Mouse (Mus musculus): ENCODE results near the gene Uchl4.
A peak's percentile ranks its signal among the peaks of the same experiment; 100 is the strongest.

Uchl4 gene

GRCm38 (mm10) chr9:64274919-64275318 is 39.9 kb downstream of the Uchl4 start:
- no peak for DNase-seq (ENCODE audit: low spot score)

- peak; percentile 6 for DNase-seq (ENCODE audit: low spot score)
These were observed 42.7 kb downstream of the Uchl4 start for GRCm38 (mm10) chr9:64277706-64278105.

GRCm38 (mm10) chr9:64278665-64279310 is 43.8 kb downstream of the Uchl4 start:
- no peak for DNase-seq (ENCODE audit: low spot score)

GRCm38 (mm10) chr9:64281105-64281780 is 46.2 kb downstream of the Uchl4 start, which contains the start of gene Tipin:
Tipin (plus strand) TSS chr9:64281581.
- DNase-seq (ENCODE audit: low spot score): peak; percentile 93

- DNase-seq (ENCODE audit: low spot score): no peak
These were observed 46.8 kb downstream of the Uchl4 start for GRCm38 (mm10) chr9:64281781-64282178.

GRCm38 (mm10) chr9:64282404-64282987 is 47.5 kb downstream of the Uchl4 start:
- DNase-seq (ENCODE audit: low spot score): no peak

Data from ovary, postnatal 10 days (tissue).